Mouse (Mus musculus) lung, postnatal 0 days (tissue): Measurements from ENCODE around the gene Jmjd1c.

Experiments
- CTCF ChIP-seq: IDR thresholded peaks from 2 replicates; pipeline ENCODE4 v1.5.1; 2016; ENCODE audit warnings: antibody characterized with exemption, mild to moderate bottlenecking
- EP300 ChIP-seq: IDR thresholded peaks from 2 replicates; pipeline ENCODE4 v1.6.1; 2016; ENCODE audit warnings: antibody characterized with exemption, mild to moderate bottlenecking, control low read depth

- TF ChIP-seq CTCF (no peak), EP300 (no peak)
Observed at GRCm38 (mm10) chr10:67197186-67197585, 101.3 kb downstream of the Jmjd1c start.
